Mouse (Mus musculus) C2C12 (cell line): ENCODE results near the gene Spocd1. TPM values are rescaled to one million over a fixed set of nuclear protein-coding genes. Genes with fewer than 3 reads are reported as not detected.

Experiments
- H3K27me3 ChIP-seq: one replicate; pipeline ENCODE4 v1.6.1; 2011; ENCODE audit not compliant: control insufficient read depth, insufficient read depth, insufficient read length
- H3K36me3 ChIP-seq: one replicate; pipeline ENCODE4 v1.6.1; 2011; ENCODE audit not compliant: control insufficient read depth, insufficient read depth
- H3K4me3 ChIP-seq: one replicate; pipeline ENCODE4 v1.5.1; 2011; ENCODE audit warnings: mild to moderate bottlenecking, control low read depth; ENCODE audit not compliant: poor library complexity, insufficient read depth, severe bottlenecking
- H3K79me2 ChIP-seq: one replicate; pipeline ENCODE4 v1.6.1; 2011; ENCODE audit not compliant: control insufficient read depth, insufficient read depth
- H3K79me3 ChIP-seq: one replicate; pipeline ENCODE4 v1.6.1; 2011; ENCODE audit warnings: low read depth, control low read depth
- H3ac ChIP-seq: one replicate; pipeline ENCODE3; 2011; ENCODE audit warnings: low read depth; ENCODE audit not compliant: control insufficient read depth, insufficient read length
- CEBPB ChIP-seq: IDR thresholded peaks from one replicate; pipeline ENCODE4 v1.6.1; 2011; ENCODE audit warnings: low read depth, mild to moderate bottlenecking, control low read depth, moderate library complexity
- CTCF ChIP-seq: IDR thresholded peaks from one replicate; pipeline ENCODE4 v1.5.1; 2011; ENCODE audit not compliant: control insufficient read depth, insufficient read depth, insufficient read length
- FOSL1 ChIP-seq: IDR thresholded peaks from one replicate; pipeline ENCODE4 v1.8.0; 2011; ENCODE audit warnings: mild to moderate bottlenecking, low read length; ENCODE audit not compliant: poor library complexity, insufficient read depth, severe bottlenecking
- MAX ChIP-seq: IDR thresholded peaks from one replicate; pipeline ENCODE4 v1.6.1; 2011; ENCODE audit warnings: mild to moderate bottlenecking, control low read depth
- MYOD1 ChIP-seq: IDR thresholded peaks from one replicate; pipeline ENCODE4 v1.6.1; 2011; ENCODE audit warnings: low read depth; ENCODE audit not compliant: control insufficient read depth, insufficient read length
- MYOG ChIP-seq: IDR thresholded peaks from one replicate; pipeline ENCODE4 v1.6.1; 2011; ENCODE audit not compliant: control insufficient read depth, insufficient read length; ENCODE audit errors: extremely low read depth
- USF1 ChIP-seq: IDR thresholded peaks from one replicate; pipeline ENCODE4 v1.6.1; 2011; ENCODE audit warnings: low read depth, mild to moderate bottlenecking, control low read depth, moderate library complexity
- polyA plus RNA-seq: library from polyadenylated mRNA; unstranded; fragments of >200 nt; fragmentation: generic; extraction: Trizol; gene quantifications from one replicate; pipeline ENCODE4 v1.2.1, GENCODE M21; 2012; ENCODE audit warnings: missing spikeins

The Spocd1 gene
- polyA plus RNA-seq, 1 experiment: 0.02 TPM

DNA sequence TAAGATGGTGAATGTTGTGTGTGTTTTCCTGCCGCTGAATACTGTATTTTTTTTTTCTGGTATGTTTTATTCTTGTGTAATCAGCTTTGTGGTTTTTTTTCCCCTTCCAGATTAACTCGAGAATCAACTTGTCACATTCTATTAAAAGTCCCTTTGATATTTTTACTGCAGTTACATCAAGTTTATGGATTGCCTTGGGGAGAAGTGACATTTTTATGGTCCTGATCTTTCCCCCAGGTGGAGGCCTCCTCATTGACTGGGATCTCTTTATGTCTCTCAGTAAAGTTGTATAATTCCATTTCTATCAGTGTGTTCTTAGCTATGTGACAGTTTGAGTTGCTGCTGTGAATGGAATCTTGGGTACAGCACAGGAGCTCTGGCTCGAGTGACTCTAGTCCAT, 20.2 kb upstream of the Spocd1 start:
- no peaks in the 10 kb centered on the region for H3K79me2 ChIP-seq
- H3K4me3 ChIP-seq: no peak overlapping the region
- no peaks in the 10 kb centered on the region for H3K79me3 ChIP-seq
- H3K27me3 ChIP-seq: no peaks in the 10 kb centered on the region
- no peak for TF ChIP-seq FOSL1
- no peaks in the 10 kb centered on the region for H3K36me3 ChIP-seq
- no peak overlapping the region for H3ac ChIP-seq

DNA sequence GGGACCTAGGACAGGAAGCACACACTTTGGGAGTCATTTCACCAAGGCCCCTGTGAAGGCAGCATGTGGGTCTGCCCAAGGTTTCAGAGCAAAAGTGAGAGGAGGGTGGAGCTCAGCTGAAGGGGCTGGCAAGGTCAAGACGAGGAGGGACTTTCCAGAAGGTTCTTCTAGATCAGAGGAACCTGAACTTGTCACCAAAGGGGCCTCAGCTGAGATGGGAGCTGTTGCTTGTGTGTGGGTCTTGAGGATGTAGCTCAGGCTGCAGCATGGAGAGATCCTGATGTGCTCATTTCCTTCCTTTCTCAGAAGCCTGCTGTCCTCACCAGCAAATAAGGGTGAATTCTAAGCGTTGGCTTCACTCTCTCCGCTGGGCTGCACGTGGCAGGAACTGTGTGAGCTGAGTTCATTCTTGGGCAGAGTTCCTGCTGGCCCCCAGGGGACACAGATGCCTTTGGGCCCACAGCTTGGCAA, 19.8 kb upstream of the Spocd1 start:
- Histone ChIP-seq H3K79me3 (no peaks in the 10 kb centered on the region), H3K36me3 (no peaks in the 10 kb centered on the region), H3ac (no peak overlapping the region), H3K4me3 (no peak overlapping the region), H3K79me2 (no peaks in the 10 kb centered on the region), H3K27me3 (no peaks in the 10 kb centered on the region)
- no peak for TF ChIP-seq FOSL1
- no peak for TF ChIP-seq MYOG

DNA sequence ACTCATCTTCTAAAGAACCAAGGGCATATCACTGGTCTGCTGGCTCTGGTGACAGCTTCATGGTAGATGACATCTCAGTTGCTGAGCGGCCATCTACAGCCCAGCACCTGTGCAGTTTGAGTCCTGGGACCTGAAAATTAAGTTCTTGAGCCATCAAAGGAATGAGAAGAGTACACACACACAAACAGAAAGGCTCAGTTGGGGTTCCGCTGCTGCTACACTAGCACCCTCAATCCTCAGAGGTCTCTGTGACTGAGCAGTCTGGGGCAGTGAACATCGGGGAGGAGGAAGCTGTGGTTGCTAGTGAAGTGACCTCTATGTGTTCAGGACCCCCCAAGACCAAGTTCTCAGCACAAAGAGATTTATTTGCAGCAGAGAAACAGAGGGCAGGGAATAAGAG, 16.1 kb upstream of the Spocd1 start:
- no peaks in the 10 kb centered on the region for H3K79me2 ChIP-seq
- TF ChIP-seq MYOG (no peak), CTCF (no peak), MAX (no peak), CEBPB (no peak), FOSL1 (no peak), MYOD1 (no peak), USF1 (no peak)
- H3K27me3 ChIP-seq: no peaks in the 10 kb centered on the region
- H3K36me3 ChIP-seq: no peaks in the 10 kb centered on the region
- no peak overlapping the region for H3K4me3 ChIP-seq
- H3K79me3 ChIP-seq: no peaks in the 10 kb centered on the region
- H3ac ChIP-seq: no peak overlapping the region

DNA sequence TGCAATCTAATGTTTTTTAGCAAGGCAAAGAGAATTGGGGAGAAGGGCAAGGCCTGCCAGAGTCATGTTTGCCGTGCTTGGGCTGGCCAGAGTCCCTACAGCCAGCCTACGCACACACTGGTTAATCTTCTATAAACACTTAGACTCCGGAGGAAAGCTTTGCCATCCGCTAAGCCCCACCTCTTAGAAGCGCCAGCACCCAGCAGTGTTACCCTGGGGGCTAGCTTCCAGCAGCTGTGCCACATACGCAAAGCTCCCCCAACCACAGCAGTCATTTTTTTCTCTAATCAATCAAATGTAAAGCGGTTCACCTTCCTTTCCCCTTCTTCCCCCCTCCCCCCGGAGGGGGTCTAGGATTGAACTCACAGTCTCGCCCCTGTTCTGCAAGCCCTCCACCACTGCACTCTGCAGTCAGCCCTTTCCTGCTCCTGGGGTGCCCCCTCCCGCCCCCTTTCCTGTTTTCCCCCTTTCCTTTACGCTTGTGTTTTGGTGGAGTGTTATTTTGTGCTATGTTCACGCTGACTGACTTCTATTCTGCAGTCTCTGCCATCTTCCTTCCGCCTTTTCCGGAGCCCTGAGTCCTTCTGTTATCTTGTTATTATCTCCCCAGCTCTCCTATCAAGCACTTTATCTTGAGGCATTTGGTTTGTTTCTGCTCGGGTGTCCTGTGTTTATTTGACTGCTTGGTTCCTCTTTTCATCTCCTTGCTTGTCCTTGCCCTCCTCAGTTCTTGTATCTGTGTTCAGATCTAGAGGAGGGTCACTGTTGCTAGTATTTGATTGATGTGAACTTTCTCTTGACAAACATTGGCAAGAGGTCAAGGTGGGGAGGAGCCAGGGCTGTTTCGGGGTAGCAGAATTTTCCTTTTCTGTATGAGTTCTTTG, 15.0 kb upstream of the Spocd1 start:
- Histone ChIP-seq H3K79me3 (no peaks in the 10 kb centered on the region), H3K79me2 (no peaks in the 10 kb centered on the region), H3K27me3 (no peaks in the 10 kb centered on the region), H3K4me3 (no peak overlapping the region), H3ac (no peak overlapping the region), H3K36me3 (no peaks in the 10 kb centered on the region)
- TF ChIP-seq MYOD1 (no peak), MYOG (no peak), FOSL1 (no peak), USF1 (no peak), CTCF (no peak), CEBPB (no peak), MAX (no peak)

DNA sequence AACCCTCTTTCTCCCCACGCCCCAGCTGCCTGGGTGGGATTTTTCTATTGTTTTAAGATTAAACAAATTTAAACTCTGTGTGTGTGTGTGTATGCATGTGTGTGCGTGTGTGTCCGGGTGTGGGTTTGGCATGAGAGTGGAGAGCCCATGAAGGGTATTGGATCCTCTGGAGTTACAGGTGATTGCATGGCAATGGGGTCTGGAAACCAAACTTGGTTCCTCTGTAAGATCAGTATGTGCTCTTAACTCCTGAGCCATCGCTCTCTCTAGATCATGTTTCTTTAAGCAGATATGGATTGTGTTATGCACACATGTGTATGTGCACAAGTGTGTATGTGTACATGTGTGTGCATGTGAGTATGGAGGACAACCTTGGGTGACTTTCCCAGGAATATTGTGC, 14.4 kb upstream of the Spocd1 start:
- H3K79me2 ChIP-seq: no peaks in the 10 kb centered on the region
- no peaks in the 10 kb centered on the region for H3K36me3 ChIP-seq
- no peaks in the 10 kb centered on the region for H3K27me3 ChIP-seq
- no peak overlapping the region for H3ac ChIP-seq
- H3K79me3 ChIP-seq: no peaks in the 10 kb centered on the region
- TF ChIP-seq CTCF (no peak), MYOD1 (no peak), MAX (no peak), CEBPB (no peak), MYOG (no peak), USF1 (no peak), FOSL1 (no peak)
- H3K4me3 ChIP-seq: no peak overlapping the region

DNA sequence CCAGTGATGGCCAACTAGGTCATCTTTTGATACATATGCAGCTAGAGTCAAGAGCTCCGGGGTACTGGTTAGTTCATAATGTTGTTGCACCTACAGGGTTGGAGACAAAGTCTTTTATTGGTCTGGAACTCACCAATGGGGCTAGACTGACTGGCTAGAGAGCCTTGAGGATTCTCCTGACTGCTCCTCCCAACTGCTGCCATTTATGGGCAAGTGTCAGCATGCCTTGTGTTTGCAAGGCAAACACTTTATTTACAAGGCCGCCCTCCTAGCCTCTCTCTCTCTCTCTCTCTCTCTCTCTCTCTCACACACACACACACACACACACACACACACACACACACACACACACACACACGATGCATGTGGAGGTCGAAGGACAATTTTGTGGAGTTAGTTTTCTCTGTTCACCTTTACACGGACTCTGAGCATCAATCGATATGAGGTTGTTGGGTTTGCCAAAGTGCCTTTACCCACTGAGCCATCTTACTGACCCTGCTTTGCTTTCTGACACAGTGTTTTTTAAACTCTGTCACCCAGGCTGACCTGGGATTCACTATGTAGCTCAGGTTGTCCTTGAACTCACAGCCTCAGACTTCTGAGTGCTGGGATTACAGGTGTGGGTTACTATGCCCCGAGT, 13.6 kb upstream of the Spocd1 start:
- no peaks in the 10 kb centered on the region for H3K27me3 ChIP-seq
- no peaks in the 10 kb centered on the region for H3K36me3 ChIP-seq
- H3ac ChIP-seq: no peak overlapping the region
- TF ChIP-seq MYOG (no peak), CTCF (no peak), MYOD1 (no peak), CEBPB (no peak), MAX (no peak), USF1 (no peak), FOSL1 (no peak)
- H3K4me3 ChIP-seq: no peak overlapping the region
- H3K79me3 ChIP-seq: no peaks in the 10 kb centered on the region
- no peaks in the 10 kb centered on the region for H3K79me2 ChIP-seq
